Mouse (Mus musculus) heart, postnatal 0 days (tissue): ENCODE measurements around the gene Syngap1. TPM values are rescaled to one million over a fixed set of nuclear protein-coding genes. Genes with fewer than 3 reads are reported as not detected.
"Not testable (repeated sequence)": the region's sequence is repeated elsewhere in the genome, so short reads cannot be mapped to it uniquely, and the experiment has no call there.

Experiments
- ATAC-seq: fragments of 200-750 bp; cut with Nextera tagmentation; 2 replicates; pipeline ENCODE4 v1.8.0; 2017; ENCODE audit warnings: low read depth, moderate number of reproducible peaks, moderate library complexity; ENCODE audit not compliant: insufficient read depth
- DNase-seq: peaks from one replicate; pipeline ENCODE4 v3.0.0-alpha.2; 2016; ENCODE audit warnings: low spot score
- H3K27ac ChIP-seq: fragments of 300-500 bp; sonication (generic); 2 replicates; pipeline ENCODE4 v1.5.1; 2014; ENCODE audit warnings: low read depth, mild to moderate bottlenecking
- H3K27me3 ChIP-seq: fragments of 300-500 bp; sonication (generic); 2 replicates; pipeline ENCODE4 v1.6.1; 2014; ENCODE audit warnings: low read length, mixed read lengths; ENCODE audit not compliant: control insufficient read depth, insufficient read depth
- H3K36me3 ChIP-seq: fragments of 300-500 bp; sonication (generic); replicated peaks from 2 replicates; pipeline ENCODE4 v1.6.1; 2014; ENCODE audit warnings: low read length, mixed read lengths; ENCODE audit not compliant: control insufficient read depth, insufficient read depth
- H3K4me1 ChIP-seq: fragments of 300-500 bp; sonication (generic); 2 replicates; pipeline ENCODE4 v1.6.1; 2014; ENCODE audit warnings: antibody characterized with exemption; ENCODE audit not compliant: control insufficient read depth, insufficient read depth
- H3K4me2 ChIP-seq: fragments of 300-500 bp; sonication (generic); 2 replicates; pipeline ENCODE4 v1.6.1; 2014; ENCODE audit warnings: low read depth, mild to moderate bottlenecking, low read length, moderate library complexity
- H3K4me3 ChIP-seq: fragments of 300-500 bp; sonication (generic); 2 replicates; pipeline ENCODE4 v1.5.1; 2014; ENCODE audit warnings: low read depth, low read length
- H3K9ac ChIP-seq: fragments of 300-500 bp; sonication (generic); replicated peaks from 2 replicates; pipeline ENCODE4 v1.6.1; 2014; ENCODE audit warnings: low read depth, low read length, mixed read lengths
- H3K9me3 ChIP-seq: fragments of 300-500 bp; sonication (generic); replicated peaks from 2 replicates; pipeline ENCODE4 v1.6.1; 2016; ENCODE audit warnings: low read length; ENCODE audit not compliant: control insufficient read depth
- CTCF ChIP-seq: IDR thresholded peaks from 2 replicates; pipeline ENCODE4 v1.5.1; 2016; ENCODE audit warnings: antibody characterized with exemption, control low read depth, low read depth
- EP300 ChIP-seq: IDR thresholded peaks from 2 replicates; pipeline ENCODE4 v1.6.1; 2016; ENCODE audit warnings: antibody characterized with exemption, low read depth
- WGBS: fragments of 180-500 bp; shearing (Covaris S2); extraction: QIAGEN DNeasy Blood & Tissue Kit; methylation state at CpG from one replicate; pipeline ENCODE4 v1.1.7; 2014; 5-methylcytosine and 5-hydroxymethylcytosine counted together
- polyA plus RNA-seq: library from polyadenylated mRNA; unstranded; fragments of >200 nt; fragmentation: Nextera tagmentation; extraction: Ambion mirVana; gene quantifications from 2 replicates; pipeline ENCODE4 v1.2.1, GENCODE M21; 2015
- total RNA-seq: library from RNA; depleted of rRNA; stranded (reverse); fragments of >200 nt; gene quantifications from 2 replicates; pipeline ENCODE4 v1.2.3, GENCODE M21; 2014; ENCODE audit warnings: low replicate concordance

Gene Syngap1
- total and polyA plus RNA-seq, 2 experiments from 2014 or later = 0.45 to 4.3 TPM

- not testable (repeated sequence) for H3K4me2 ChIP-seq, H3K9me3 ChIP-seq, H3K4me1 ChIP-seq, DNase-seq, H3K27ac ChIP-seq, H3K9ac ChIP-seq, ATAC-seq, H3K4me3 ChIP-seq, H3K27me3 ChIP-seq
- H3K36me3 ChIP-seq = peaks cover 31% of the 10 kb centered on the region
- 91% methylated on average over 6 of the region's 6 CpGs for WGBS
- TF ChIP-seq CTCF = peak; percentile 7; the same call in 1 of the 2 replicates
Observed at GRCm38 (mm10) chr17:26977354-26977753, 36.3 kb downstream of the Syngap1 start.

- ATAC-seq = no peak
- H3K4me2 ChIP-seq = no peak overlapping the region
- H3K4me1 ChIP-seq = no peaks in the 10 kb centered on the region
- 62% methylated on average over 2 of the region's 2 CpGs for WGBS
- H3K4me3 ChIP-seq = no peak overlapping the region
- H3K9ac ChIP-seq = no peak overlapping the region
- DNase-seq = no peak
- no peaks in the 10 kb centered on the region for H3K9me3 ChIP-seq
- TF ChIP-seq EP300 (no peak), CTCF (no peak)
- no peaks in the 10 kb centered on the region for H3K27me3 ChIP-seq
- no peak overlapping the region for H3K27ac ChIP-seq
- peaks cover 31% of the 10 kb centered on the region for H3K36me3 ChIP-seq
Observed at GRCm38 (mm10) chr17:26979426-26979825, 38.4 kb downstream of the Syngap1 start.

GRCm38 (mm10) chr17:26981050-26981449 is 40.0 kb downstream of the Syngap1 start:
- 49% methylated on average over 2 of the region's 2 CpGs for WGBS
- peak overlapping the region; percentile 21; the same call in 1 of the 2 replicates for H3K27ac ChIP-seq
- DNase-seq (no peak), ATAC-seq (no peak)
- no peak overlapping the region for H3K4me3 ChIP-seq
- no peaks in the 10 kb centered on the region for H3K27me3 ChIP-seq
- H3K4me1 ChIP-seq = no peaks in the 10 kb centered on the region
- H3K9me3 ChIP-seq = no peaks in the 10 kb centered on the region
- H3K36me3 ChIP-seq = peaks cover 14% of the 10 kb centered on the region; the same call in 1 of the 2 replicates
- H3K9ac ChIP-seq = no peak overlapping the region
- H3K4me2 ChIP-seq = no peak overlapping the region
- TF ChIP-seq CTCF (no peak), EP300 (no peak)

GRCm38 (mm10) chr17:26983382-26983781 is 42.3 kb downstream of the Syngap1 start:
- TF ChIP-seq EP300 = no peak
- no peak for TF ChIP-seq CTCF
- no peaks in the 10 kb centered on the region for H3K9me3 ChIP-seq
- no peak overlapping the region for H3K27ac ChIP-seq
- H3K4me3 ChIP-seq = no peak overlapping the region
- peaks cover 2% of the 10 kb centered on the region; the same call in 1 of the 2 replicates for H3K36me3 ChIP-seq
- DNase-seq (no peak), ATAC-seq (no peak)
- H3K27me3 ChIP-seq = no peaks in the 10 kb centered on the region
- no peak overlapping the region for H3K4me2 ChIP-seq
- H3K4me1 ChIP-seq = no peaks in the 10 kb centered on the region
- WGBS = 77% methylated on average over 4 of the region's 4 CpGs
- no peak overlapping the region for H3K9ac ChIP-seq

- H3K4me3 ChIP-seq = no peak overlapping the region
- WGBS = 86% methylated on average over 10 of the region's 10 CpGs
- H3K27ac ChIP-seq = no peak overlapping the region
- TF ChIP-seq CTCF = no peak
- no peak for TF ChIP-seq EP300
- H3K36me3 ChIP-seq = no peaks in the 10 kb centered on the region
- H3K9me3 ChIP-seq = no peaks in the 10 kb centered on the region
- no peaks in the 10 kb centered on the region for H3K4me1 ChIP-seq
- DNase-seq (no peak), ATAC-seq (no peak)
- no peak overlapping the region for H3K4me2 ChIP-seq
- H3K27me3 ChIP-seq = no peaks in the 10 kb centered on the region
- no peak overlapping the region for H3K9ac ChIP-seq
Observed at GRCm38 (mm10) chr17:26985503-26986179, 44.6 kb downstream of the Syngap1 start.

GRCm38 (mm10) chr17:26990521-26990920 is 49.5 kb downstream of the Syngap1 start:
- TF ChIP-seq EP300 = no peak
- TF ChIP-seq CTCF = no peak

More at GRCm38 (mm10) chr17:26990521-26990920, 49.5 kb downstream of the Syngap1 start:
- no peak overlapping the region for H3K9ac ChIP-seq
- H3K27ac ChIP-seq = no peak overlapping the region
- H3K9me3 ChIP-seq = no peaks in the 10 kb centered on the region
- H3K4me2 ChIP-seq = no peak overlapping the region
- H3K4me1 ChIP-seq = peaks cover 15% of the 10 kb centered on the region
- no peak for DNase-seq
- ATAC-seq = no peak
- H3K4me3 ChIP-seq = no peak overlapping the region
- no peaks in the 10 kb centered on the region for H3K36me3 ChIP-seq
- no peaks in the 10 kb centered on the region for H3K27me3 ChIP-seq
